Mouse (Mus musculus): Measurements from ENCODE around the gene Mrps18b. TPM values are rescaled to one million over a fixed set of nuclear protein-coding genes. Genes with fewer than 3 reads are reported as not detected.

Mrps18b gene
- polyA plus RNA-seq, 1 experiment, result 64.3 TPM

- peak overlapping the region; percentile 75 for H3K27ac ChIP-seq (ENCODE audit: insufficient read depth, low read length)
- peaks cover 3% of the 10 kb centered on the region; the same call in 1 of the 2 replicates for H3K4me1 ChIP-seq (ENCODE audit: control insufficient read depth, insufficient read depth, low read length)
- TF ChIP-seq POLR2A (IDR thresholded peaks at IDR 0.05; ENCODE audit: extremely low read depth, insufficient read depth, low read length), result no peak
- TF ChIP-seq CTCF (IDR thresholded peaks at IDR 0.05; ENCODE audit: extremely low read depth, insufficient read depth, low read length), result no peak
- peak overlapping the region; percentile 49 for H3K4me3 ChIP-seq (ENCODE audit: insufficient read depth, low read length)
Measured at GRCm38 (mm10) chr17:35868165-35868820, 47.9 kb downstream of the Mrps18b start.

DNA sequence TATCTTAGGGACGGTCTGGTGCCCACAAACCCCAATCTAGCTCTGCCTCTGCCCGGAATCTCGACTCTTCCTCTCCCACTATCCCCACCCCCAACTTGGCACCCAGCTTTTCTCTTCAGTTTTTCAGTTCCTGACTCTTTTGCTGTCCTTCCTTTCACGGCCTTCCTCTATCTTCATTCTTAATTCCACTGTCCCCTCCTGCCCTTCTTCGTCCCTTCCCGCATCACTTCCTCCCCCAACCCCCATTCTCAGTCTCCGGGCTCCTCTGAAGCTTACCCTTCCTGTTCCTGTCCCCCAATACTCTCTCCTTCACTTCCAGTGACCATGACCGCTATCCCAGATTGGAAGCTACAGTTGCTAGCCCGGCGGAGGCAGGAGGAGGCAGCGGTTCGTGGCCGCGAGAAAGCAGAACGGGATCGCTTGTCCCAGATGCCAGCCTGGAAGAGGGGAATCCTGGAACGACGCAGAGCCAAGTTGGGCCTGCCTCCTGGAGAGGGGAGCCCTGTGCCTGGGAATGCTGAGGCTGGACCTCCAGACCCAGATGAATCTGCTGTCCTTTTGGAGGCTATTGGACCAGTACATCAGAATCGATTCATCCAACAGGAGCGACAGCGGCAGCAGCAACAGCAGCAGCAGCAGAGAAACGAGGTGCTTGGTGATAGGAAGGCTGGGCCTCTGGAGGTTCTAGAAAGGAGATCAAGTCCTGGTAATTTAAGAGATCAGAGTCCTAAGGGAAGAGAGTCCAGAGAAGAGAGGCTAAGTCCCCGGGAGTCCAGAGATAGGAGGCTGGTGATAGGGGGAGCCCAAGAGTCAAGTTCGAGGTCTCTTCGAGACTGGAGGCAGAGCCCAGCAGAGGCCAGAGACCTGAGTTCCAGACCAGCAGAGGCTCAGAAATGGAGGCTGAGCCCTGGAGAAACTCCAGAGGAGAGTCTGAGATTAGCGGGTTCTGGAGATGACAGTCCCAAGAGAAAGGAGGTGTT lies 49.0 kb downstream of the Mrps18b start:
- H3K4me1 ChIP-seq (ENCODE audit: control insufficient read depth, insufficient read depth, low read length), result peaks cover 3% of the 10 kb centered on the region; the same call in 1 of the 2 replicates
- TF ChIP-seq CTCF (IDR thresholded peaks at IDR 0.05; ENCODE audit: extremely low read depth, insufficient read depth, low read length) (no peak), POLR2A (IDR thresholded peaks at IDR 0.05; ENCODE audit: extremely low read depth, insufficient read depth, low read length) (no peak)
- peak overlapping the region; percentile 90 for H3K27ac ChIP-seq (ENCODE audit: insufficient read depth, low read length)
- peak overlapping the region; percentile 77 for H3K4me3 ChIP-seq (ENCODE audit: insufficient read depth, low read length)

GRCm38 (mm10) chr17:35866281-35866831 lies 49.8 kb downstream of the Mrps18b start:
- Histone ChIP-seq H3K4me1 (ENCODE audit: control insufficient read depth, insufficient read depth, low read length) (peaks cover 3% of the 10 kb centered on the region; the same call in 1 of the 2 replicates), H3K27ac (ENCODE audit: insufficient read depth, low read length) (peak overlapping the region; percentile 90), H3K4me3 (ENCODE audit: insufficient read depth, low read length) (peak overlapping the region; percentile 77)
- no peak for TF ChIP-seq POLR2A (IDR thresholded peaks at IDR 0.05; ENCODE audit: extremely low read depth, insufficient read depth, low read length)
- TF ChIP-seq CTCF (IDR thresholded peaks at IDR 0.05; ENCODE audit: extremely low read depth, insufficient read depth, low read length), result no peak

GRCm38 (mm10) chr17:35865481-35866280 lies 50.5 kb downstream of the Mrps18b start, which contains the start of gene Ppp1r18:
Ppp1r18 (plus strand) TSS chr17:35865593.
- peak within 1 kb of the TSS; percentile 60 for H3K27ac ChIP-seq (ENCODE audit: insufficient read depth, low read length)
- H3K4me1 ChIP-seq (ENCODE audit: control insufficient read depth, insufficient read depth, low read length), result peaks cover 3% of the 10 kb centered on the region; the same call in 1 of the 2 replicates
- H3K4me3 ChIP-seq (ENCODE audit: insufficient read depth, low read length), result peak within 1 kb of the TSS; percentile 77
- peak; percentile 24; the same call in 1 of the 2 replicates for TF ChIP-seq POLR2A (IDR thresholded peaks at IDR 0.05; ENCODE audit: extremely low read depth, insufficient read depth, low read length)
- TF ChIP-seq CTCF (IDR thresholded peaks at IDR 0.05; ENCODE audit: extremely low read depth, insufficient read depth, low read length), result no peak

- Histone ChIP-seq H3K27ac (ENCODE audit: insufficient read depth, low read length) (no peak overlapping the region), H3K4me1 (ENCODE audit: control insufficient read depth, insufficient read depth, low read length) (peaks cover 3% of the 10 kb centered on the region; the same call in 1 of the 2 replicates), H3K4me3 (ENCODE audit: insufficient read depth, low read length) (no peak overlapping the region)
- TF ChIP-seq POLR2A (IDR thresholded peaks at IDR 0.05; ENCODE audit: extremely low read depth, insufficient read depth, low read length) (no peak), CTCF (IDR thresholded peaks at IDR 0.05; ENCODE audit: extremely low read depth, insufficient read depth, low read length) (no peak)
Measured at GRCm38 (mm10) chr17:35864832-35865353, 51.3 kb downstream of the Mrps18b start.

- Histone ChIP-seq H3K27ac (ENCODE audit: insufficient read depth, low read length) (0 out of 2 replicates have a peak within 1 kb of the TSS, but pooled peaks have one; percentile 26), H3K4me1 (ENCODE audit: control insufficient read depth, insufficient read depth, low read length) (peaks cover 2% of the 10 kb centered on the region; the same call in 1 of the 2 replicates), H3K4me3 (ENCODE audit: insufficient read depth, low read length) (peak within 1 kb of the TSS; percentile 76)
- TF ChIP-seq POLR2A (IDR thresholded peaks at IDR 0.05; ENCODE audit: extremely low read depth, insufficient read depth, low read length), result 0 out of 2 replicates have a peak, but pooled peaks have one; percentile 56
- 0 out of 2 replicates have a peak, but pooled peaks have one; percentile 8 for TF ChIP-seq CTCF (IDR thresholded peaks at IDR 0.05; ENCODE audit: extremely low read depth, insufficient read depth, low read length)
Measured at GRCm38 (mm10) chr17:35861198-35861857, 54.9 kb downstream of the Mrps18b start, which contains the start of gene Nrm. Nrm (plus strand) TSS chr17:35861318.

- TF ChIP-seq CTCF (IDR thresholded peaks at IDR 0.05; ENCODE audit: extremely low read depth, insufficient read depth, low read length) (no peak), POLR2A (IDR thresholded peaks at IDR 0.05; ENCODE audit: extremely low read depth, insufficient read depth, low read length) (no peak)
- Histone ChIP-seq H3K4me1 (ENCODE audit: control insufficient read depth, insufficient read depth, low read length) (no peaks in the 10 kb centered on the region), H3K4me3 (ENCODE audit: insufficient read depth, low read length) (peak overlapping the region; percentile 76), H3K27ac (ENCODE audit: insufficient read depth, low read length) (no peak overlapping the region)
Measured at GRCm38 (mm10) chr17:35860831-35861197, 55.4 kb downstream of the Mrps18b start.

Other genes starting within 250 kb of the Mrps18b start
- 34.5 and 38.9 TPM in 2 replicates for gene Vars2, start 248.8 kb downstream of the Mrps18b start, polyA plus RNA-seq (2012; rRNA removed)
- gene Gtf2h4, start 242.7 kb downstream of the Mrps18b start, polyA plus RNA-seq (2012; rRNA removed), result 29.8 and 32.9 TPM in 2 replicates
- 42.8 and 44.9 TPM in 2 replicates for gene Ddr1, start 211.8 kb downstream of the Mrps18b start, polyA plus RNA-seq (2012; rRNA removed)
- gene Ier3, start 94.7 kb downstream of the Mrps18b start, polyA plus RNA-seq (2012; rRNA removed), result 13.4 and 18.4 TPM in 2 replicates
- 212 and 223 TPM in 2 replicates for gene Flot1, start 93.2 kb downstream of the Mrps18b start, polyA plus RNA-seq (2012; rRNA removed)
- 453 and 474 TPM in 2 replicates for gene Tubb5, start 78.1 kb downstream of the Mrps18b start, polyA plus RNA-seq (2012; rRNA removed)
- gene Mdc1, start 74.9 kb downstream of the Mrps18b start, polyA plus RNA-seq (2012; rRNA removed), result 7.7 and 8.4 TPM in 2 replicates
- gene Nrm, start 55.1 kb downstream of the Mrps18b start, polyA plus RNA-seq (2012; rRNA removed), result 7.5 and 9.3 TPM in 2 replicates
- gene Ppp1r18, start 50.8 kb downstream of the Mrps18b start, polyA plus RNA-seq (2012; rRNA removed), result 11.1 and 11.4 TPM in 2 replicates
- gene Dhx16, start 36.6 kb downstream of the Mrps18b start, polyA plus RNA-seq (2012; rRNA removed), result 42.6 and 44.1 TPM in 2 replicates
- 103 TPM in 2 replicates for gene 2310061I04Rik, start 19.0 kb downstream of the Mrps18b start, polyA plus RNA-seq (2012; rRNA removed)
- 92.6 and 96.8 TPM in 2 replicates for gene Atat1, start 6.3 kb downstream of the Mrps18b start, polyA plus RNA-seq (2012; rRNA removed)
- 39.6 TPM in 2 replicates for gene Ppp1r10, start within 50 bp of the Mrps18b start, polyA plus RNA-seq (2012; rRNA removed)
- 76.4 and 87.8 TPM in 2 replicates for gene Abcf1, start 53.4 kb upstream of the Mrps18b start, polyA plus RNA-seq (2012; rRNA removed)
- gene Gnl1, start 63.5 kb upstream of the Mrps18b start, polyA plus RNA-seq (2012; rRNA removed), result 131 and 140 TPM in 2 replicates
- 47.0 and 47.8 TPM in 2 replicates for gene Prr3, start 63.8 kb upstream of the Mrps18b start, polyA plus RNA-seq (2012; rRNA removed)
- gene H2-T24, start 104.2 kb upstream of the Mrps18b start, polyA plus RNA-seq (2012; rRNA removed), result 1.3 and 1.8 TPM in 2 replicates
- 27.6 and 31.8 TPM in 2 replicates for gene H2-T23, start 116.5 kb upstream of the Mrps18b start, polyA plus RNA-seq (2012; rRNA removed)
- gene H2-T22, start 126.4 kb upstream of the Mrps18b start, polyA plus RNA-seq (2012; rRNA removed), result 18.3 and 19.0 TPM in 2 replicates
- not detected in 2 replicates for gene Gm6034, start 126.6 kb upstream of the Mrps18b start, polyA plus RNA-seq (2012; rRNA removed)
- 0.23 and 0.35 TPM in 2 replicates for gene Gm11127, start 142.0 kb upstream of the Mrps18b start, polyA plus RNA-seq (2012; rRNA removed)
- not detected in 2 replicates for gene Gm19684, start 205.3 kb upstream of the Mrps18b start, polyA plus RNA-seq (2012; rRNA removed)
- gene Gm7030, start 213.0 kb upstream of the Mrps18b start, polyA plus RNA-seq (2012; rRNA removed), result not detected in 2 replicates